Mouse (Mus musculus) heart, postnatal 10 days (tissue): Measurements from ENCODE around the gene Casc4. TPM values are rescaled to one million over a fixed set of nuclear protein-coding genes. Genes with fewer than 3 reads are reported as not detected.

Experiments
- DNase-seq, 2 experiments: peaks; one replicate each; pipeline ENCODE4 v3.0.0; 2021
- intact Hi-C: fragments of 180-260 bp; cut with DNase I; formaldehyde crosslinking; loops from one replicate; pipeline ENCODE4 v1.15.1; 2025
- total RNA-seq, 2 experiments: library from RNA; stranded (reverse); gene quantifications; 2 replicates each; pipeline ENCODE4 v1.2.3; 2021

Casc4 gene
- 10 to 100 TPM; 23.4 to 24.1 TPM for total RNA-seq

DNA sequence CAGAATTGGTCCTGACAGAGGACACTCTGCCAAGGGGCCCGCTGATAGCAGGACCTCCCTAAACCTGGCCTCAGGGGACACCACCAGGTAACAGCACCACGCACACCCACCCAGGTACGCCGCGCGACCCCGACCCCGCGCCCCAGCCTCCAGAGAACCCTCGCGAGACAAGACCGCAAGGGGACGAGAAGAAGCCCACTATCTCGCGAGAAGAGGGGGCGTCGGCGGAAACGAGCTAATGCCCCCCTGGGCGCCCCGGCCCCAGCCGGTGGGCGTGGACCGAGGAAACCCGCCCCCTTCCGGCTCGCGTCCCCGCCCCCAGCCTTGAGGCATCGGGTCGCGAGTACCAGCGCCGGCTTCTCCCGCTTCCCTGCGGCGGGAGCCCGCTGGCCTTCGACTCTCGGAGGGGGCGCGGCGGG lies at the start of gene Casc4:
Gene Casc4, plus strand, starts transcription at position 339 of the 419 bp plus-strand sequence.
- peak; percentile 92 to 93 for DNase-seq
- intact Hi-C loops = loop anchor here (5.0 kb wide), 1 partner anchor 91 kb away; the partner anchor contains the start of genes Ctdspl2 and Mageb3

DNA sequence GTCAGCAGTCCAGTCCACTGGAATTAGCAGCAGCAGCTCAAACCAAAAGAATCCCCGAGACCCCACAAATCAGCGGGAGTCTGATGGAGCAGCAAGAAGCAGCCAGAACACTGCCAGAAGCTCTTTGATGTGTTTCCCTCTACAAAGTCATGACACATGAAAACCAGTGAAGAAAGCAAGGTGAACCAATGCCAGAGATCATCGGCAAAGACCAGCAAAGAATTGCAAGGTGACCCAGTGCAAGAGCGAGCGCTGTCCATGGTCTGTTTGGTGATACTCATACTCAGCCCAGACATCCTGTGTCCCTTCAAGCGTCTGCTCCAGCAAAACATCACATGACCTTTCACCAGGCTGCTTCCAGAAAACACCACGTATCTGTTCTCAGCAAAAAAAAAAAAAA lies 45.0 kb upstream of the Casc4 start:
- no peak for DNase-seq
- intact Hi-C loops = no loop called here

DNA sequence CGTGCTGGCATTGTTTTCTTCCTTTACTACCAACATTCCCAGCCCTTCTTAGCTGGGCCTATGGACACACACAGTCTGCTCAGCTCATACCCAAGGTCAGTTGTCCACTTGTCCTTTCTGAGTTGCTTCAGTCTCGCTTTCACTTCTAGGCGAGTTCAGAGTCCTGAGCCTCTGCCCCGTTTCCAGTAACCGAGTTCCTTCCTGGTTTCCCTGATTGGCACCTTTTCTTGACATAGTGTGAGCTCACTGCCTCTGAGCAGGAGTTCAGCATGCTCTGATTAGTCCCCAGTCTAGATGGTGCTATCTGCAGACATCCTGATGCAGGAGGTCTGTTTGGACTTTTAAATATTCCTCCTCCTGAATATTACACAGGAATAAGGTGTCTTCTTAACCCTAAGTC lies 42.1 kb upstream of the Casc4 start:
- intact Hi-C loops = no loop called here
- DNase-seq = no peak

DNA sequence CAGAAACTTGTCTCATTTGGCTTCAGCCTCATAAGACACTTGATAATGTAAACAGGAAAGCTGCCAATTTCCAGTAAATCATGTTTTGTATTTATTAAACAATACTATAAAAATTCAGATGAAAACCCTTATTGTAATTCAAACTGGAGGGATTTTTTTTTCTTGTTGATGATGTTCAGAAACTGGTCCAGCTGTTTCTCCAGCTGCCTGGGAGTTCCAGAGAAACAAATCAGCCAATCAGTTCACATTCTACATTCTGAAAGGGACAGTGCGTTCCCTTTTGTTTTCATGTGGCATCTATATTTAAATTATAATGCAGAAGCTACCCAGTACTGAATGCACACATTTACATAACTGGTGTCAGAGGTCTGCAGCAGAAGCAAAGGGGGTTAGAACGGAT lies 40.6 kb upstream of the Casc4 start:
- intact Hi-C loops = no loop called here
- DNase-seq = no peak

DNA sequence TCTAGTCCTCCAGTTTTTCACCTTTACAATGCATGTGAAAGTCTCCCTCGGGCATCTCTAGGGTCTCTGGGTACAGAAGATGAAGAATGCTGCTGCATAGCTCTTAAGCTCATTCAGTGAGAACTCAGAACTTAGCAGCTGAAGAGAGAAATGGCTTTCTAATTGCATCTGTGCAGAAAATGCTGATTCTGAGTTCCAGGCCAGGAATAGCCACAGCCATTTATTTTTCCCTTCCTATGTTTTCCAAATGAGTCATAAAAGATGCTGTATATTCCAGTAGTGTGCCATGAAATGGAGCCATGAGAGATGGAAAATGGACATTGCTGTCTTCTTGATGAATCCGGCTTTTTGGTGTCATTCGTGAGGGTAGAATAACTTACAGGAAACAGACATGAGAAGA lies 38.4 kb upstream of the Casc4 start:
- DNase-seq = no peak
- intact Hi-C loops = no loop called here

DNA sequence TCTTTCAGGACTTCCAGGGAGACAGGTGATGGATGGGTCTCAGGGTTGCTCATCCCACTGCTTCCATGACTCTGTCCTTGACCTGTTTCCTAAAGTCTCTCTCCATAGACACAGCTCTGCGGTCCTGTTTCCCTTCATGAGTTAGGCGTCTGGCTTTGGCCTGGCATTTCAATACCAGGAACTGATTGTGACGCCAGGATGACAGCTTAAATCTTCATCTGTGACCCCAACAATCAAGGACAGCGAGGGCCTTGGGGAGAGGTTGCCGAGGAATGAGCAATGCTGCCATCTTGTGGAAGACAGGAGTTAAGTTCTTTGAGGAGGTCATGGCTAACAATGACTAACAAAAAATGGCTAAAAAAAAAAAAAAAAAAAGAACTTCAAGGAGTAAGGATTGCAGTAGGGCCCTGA lies 34.3 kb upstream of the Casc4 start:
- peak; percentile 64 to 79 for DNase-seq

DNA sequence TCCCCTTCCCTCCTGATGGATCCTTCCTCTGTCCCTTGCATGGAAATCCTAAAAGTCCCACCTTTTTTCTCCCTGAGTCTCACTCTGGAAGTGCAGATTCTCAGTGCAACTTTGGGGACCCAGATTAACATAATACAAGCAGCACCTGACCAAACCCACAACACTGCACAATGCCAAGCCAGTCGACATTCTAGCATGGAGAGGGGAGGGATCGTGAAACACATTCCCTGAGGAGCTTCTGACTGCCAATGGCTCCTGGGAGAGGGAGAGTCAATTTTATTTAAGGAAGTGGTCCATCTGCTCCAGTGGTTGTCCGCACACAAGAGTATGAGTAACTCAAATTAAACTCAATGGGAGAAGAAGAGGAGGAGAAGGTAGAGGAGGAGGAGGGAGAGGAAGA lies 31.8 kb upstream of the Casc4 start:
- intact Hi-C loops = loop anchor here (5.0 kb wide), 1 partner anchor 138 kb away; no protein-coding TSS in a partner anchor
- DNase-seq = peak in 1 of 2 experiments; percentile 2

More for the DNA sequence above, 34.3 kb upstream of the Casc4 start:
- intact Hi-C loops = loop anchor here (1.0 to 5.0 kb wide), 2 partner anchors 135 to 261 kb away; no protein-coding TSS in a partner anchor

DNA sequence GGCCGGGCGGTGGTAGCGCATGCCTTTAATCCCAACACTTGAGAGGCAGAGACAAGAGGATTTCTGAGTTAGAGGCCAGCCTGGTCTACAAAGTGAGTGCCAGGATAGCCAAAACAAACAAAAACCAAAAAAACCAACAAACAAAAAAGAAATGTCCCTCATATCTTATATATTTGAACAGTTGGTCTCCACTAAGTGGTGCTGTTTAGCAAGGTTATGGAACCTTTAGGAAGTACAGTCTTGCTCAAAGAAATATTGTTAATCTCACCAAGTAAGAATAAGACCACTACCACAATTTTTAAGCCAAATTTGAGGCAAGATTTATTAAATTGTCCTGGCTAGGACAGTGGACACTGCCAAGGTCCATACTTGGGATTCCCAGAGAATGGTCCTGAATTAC lies 25.3 kb upstream of the Casc4 start:
- peak in 1 of 2 experiments; percentile 3 for DNase-seq

DNA sequence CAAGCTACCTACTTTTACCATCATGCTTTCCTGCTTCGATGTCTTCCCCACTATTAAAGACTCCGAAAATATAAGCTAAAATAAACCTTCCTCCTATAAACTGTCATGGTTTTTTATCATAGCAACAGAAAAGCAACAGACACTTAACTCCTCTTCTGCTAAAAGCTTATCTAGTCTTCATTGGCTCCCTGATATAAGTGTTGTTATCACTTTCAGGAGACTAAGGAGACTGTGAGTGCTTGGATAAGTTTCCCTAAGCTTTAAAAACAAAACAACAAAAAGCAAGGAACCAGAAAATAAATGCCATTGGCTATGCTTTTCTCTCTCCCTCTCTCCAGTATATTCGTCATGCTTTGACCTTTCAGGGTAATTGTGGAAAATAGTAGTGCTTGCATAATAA lies 24.5 kb upstream of the Casc4 start:
- intact Hi-C loops = loop anchor here (5.0 kb wide), 1 partner anchor 155 kb away; no protein-coding TSS in a partner anchor
- DNase-seq = no peak

More for the DNA sequence above, 25.3 kb upstream of the Casc4 start:
- intact Hi-C loops = loop anchor here (5.0 kb wide), 1 partner anchor 156 kb away; no protein-coding TSS in a partner anchor

DNA sequence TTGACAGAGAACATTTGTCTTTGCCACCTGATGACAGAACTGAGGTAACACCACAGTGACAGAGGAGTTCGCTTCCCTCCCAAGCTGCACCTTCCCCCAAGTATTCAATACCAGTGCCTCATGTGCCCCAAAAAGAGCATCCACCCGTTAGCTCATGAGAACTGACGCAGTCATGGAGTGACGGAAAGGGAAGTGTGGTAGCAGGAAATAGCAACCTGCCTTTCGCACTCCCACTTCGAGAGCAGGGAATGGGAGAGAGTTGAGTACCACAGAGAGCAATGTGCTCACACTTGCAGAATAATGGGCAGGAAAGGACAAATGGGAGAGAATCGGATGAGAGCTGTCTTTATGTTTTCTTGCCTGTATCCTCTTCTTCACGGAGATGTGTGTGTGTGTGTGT lies 20.7 kb upstream of the Casc4 start:
- intact Hi-C loops = no loop called here

DNA sequence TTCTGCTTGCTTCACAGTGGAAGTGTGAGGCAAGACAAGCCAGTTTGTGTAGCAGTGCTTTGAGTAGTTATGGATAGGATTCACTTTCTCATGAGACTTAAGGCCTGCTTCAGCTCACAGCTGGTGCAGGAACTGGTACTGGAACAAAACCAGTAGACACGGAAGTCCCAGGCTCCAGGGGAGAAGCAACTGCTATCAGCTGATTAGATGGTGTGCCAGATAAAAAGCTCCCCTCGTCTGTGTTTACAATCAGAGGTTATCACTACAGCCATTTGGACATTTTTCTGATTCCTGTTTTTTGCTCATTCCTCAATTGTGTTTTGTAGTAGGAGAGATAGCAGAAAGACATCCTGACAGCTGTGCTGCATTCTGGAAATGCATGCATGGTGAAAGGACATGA lies 14.7 kb upstream of the Casc4 start:
- intact Hi-C loops = no loop called here
- DNase-seq = no peak

More for the DNA sequence above, 20.7 kb upstream of the Casc4 start:
- no peak for DNase-seq

DNA sequence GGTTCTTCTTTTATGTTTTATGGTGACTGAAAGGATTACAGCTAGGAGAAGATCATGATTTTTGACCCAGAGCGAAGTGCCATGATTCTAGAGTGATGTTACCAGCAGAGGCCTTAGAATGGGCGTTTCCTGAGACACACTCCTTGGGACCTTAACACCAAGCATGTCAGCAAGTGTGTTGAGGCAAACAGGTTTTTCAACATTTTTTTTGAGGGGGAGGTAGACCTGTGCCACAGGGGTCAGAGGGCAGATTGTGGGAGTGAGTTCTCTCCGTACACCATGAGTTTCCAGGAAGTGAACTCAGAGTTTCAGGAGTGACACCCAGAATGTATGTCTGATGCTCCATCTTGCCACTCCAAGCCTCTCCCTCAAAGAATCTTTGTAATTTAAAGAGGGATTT lies 12.8 kb upstream of the Casc4 start:
- DNase-seq = no peak
- intact Hi-C loops = no loop called here

DNA sequence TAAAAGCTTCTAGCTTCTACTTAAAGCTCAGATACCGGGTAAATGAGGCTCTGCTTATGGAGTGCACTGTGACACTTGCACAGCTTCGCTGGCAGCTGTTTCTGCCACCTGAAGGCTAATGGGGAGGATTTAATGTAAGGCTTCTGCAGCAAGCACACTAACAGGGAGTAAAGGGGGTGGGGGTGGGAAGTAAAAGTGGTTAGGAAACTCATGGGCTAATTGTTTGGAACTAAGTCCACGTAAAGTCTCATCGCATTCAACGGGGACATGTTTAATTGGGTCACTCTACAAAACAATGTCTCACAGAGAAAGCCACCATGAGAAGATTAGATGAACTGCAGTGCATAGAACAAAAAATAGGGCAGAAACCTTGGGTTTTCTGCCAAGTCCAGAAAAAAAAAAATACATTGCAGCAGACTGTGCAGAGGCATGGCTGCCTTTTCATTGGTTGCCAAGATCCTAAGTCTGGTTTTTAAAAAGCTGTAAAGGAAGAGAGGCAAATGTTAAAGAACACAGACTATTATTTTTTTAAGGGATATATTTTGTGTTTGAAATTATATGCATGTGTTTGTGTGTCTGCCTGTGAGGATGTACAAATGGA lies 7.3 kb upstream of the Casc4 start:
- DNase-seq = no peak
- intact Hi-C loops = no loop called here

DNA sequence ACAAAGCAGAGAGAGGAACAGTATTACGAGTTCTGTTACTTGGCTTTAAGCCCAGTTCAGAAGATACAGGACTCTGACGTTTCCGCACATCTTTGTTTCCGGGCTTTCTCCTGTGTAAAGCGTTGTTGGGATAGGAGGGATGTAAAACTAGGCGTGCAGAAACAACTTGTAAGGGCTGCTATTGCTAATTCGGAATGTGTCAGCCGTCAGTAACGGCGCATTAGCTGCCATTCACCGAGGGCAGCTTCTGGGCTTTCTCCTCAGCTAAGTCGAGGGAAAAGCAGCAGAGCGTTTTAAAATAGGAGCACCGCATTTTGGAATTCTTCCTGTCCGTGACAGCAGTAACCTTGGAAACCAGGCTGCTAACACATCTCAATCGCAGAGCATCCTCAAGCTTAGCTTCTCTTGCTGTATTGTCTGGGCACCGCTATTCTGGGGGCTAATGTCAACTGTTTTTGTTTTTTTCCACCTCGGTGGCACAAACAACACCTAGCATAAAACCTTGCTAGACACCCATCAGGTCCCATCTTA lies 634 bp upstream of the Casc4 start:
- intact Hi-C loops = loop anchor here (5.0 kb wide), 1 partner anchor 91 kb away; the partner anchor contains the start of genes Ctdspl2 and Mageb3
- peak in 1 of 2 experiments; percentile 26 for DNase-seq

DNA sequence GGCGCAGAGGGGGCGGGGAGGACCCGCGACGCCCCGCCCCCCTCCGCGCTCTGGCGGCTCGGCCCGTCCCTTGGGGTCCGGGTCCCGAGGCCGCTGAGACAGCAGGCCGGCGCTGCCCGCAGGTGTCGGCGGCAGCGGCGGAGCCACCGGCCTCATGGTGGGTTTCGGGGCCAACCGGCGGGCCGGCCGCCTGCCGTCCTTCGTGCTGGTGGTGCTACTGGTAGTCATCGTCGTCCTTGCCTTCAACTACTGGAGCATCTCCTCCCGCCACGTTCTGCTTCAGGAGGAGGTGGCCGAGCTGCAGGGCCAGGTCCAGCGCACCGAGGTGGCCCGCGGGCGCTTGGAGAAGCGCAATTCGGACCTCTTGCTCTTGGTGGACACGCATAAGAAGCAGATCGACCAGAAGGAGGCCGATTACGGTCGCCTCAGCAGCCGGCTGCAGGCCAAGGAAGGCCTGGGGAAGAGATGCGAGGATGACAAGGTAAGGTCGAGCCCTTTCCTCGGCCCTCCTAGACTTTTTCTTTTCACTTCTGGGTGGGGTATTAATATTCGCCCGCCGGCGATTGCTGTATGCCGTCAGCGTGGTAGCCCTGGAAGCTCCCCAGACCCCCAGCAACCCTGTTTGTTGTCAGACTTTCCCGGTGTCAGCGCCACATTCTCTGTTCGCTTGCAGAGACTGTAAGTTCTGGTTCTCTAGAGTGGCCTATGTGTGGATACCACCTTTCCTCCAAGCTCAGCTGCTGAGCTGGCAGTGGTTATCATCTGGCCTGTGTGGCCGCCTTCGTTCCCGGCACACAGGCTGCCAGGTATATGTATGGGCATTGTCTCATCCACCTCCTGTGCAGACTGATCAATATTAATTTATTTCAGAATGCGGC lies 520 bp downstream of the Casc4 start:
- intact Hi-C loops = loop anchor here (5.0 kb wide), 1 partner anchor 90 kb away; the partner anchor contains the start of genes Ctdspl2 and Mageb3
- DNase-seq = no peak

DNA sequence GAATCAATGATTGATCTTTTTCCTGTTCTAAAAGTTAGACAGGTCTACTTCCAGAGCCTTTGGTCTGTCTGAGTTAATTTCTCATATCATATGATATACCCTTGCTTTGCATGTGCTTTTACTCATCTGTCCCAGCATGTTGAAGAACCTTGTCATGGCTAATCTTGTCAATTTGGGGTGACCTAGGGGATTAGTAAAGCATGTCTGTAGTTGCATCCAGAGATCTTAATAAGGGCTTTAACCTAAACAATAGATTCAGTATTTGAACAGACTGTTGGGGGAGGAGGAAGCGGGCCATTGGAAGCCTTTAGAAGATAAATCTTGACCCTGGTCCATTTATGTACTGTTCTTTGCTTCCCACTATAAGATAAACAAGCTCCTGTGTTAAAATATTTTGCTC lies 12.7 kb downstream of the Casc4 start:
- intact Hi-C loops = no loop called here
- no peak for DNase-seq

DNA sequence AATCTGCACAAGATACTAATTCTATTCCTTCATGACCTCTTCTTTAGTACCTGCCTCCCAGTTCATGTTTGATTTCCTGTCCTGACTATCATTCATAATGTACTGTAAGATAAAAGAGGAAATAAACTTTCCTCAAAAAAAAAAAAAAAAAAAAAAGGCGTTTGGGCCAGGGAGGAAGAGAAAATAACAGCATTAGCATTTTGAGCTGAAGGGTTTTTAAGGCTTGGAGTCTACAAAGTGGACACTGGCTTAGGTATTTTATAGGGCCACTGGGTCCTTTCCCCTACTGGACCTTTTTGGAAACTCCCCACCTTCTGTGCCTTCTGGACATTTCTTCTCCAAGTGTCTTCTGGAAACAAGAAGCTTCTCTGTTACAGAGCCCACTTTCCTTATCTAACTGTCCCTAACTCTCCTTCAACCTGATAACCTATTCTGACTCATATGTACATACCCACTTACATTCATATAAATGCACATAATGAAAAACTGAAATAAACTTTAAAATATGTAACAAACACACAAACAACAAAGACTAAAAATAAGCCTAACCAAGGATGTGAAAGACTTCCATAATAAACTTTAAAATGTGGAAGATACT lies 18.8 kb downstream of the Casc4 start:
- intact Hi-C loops = no loop called here
- DNase-seq = no peak

DNA sequence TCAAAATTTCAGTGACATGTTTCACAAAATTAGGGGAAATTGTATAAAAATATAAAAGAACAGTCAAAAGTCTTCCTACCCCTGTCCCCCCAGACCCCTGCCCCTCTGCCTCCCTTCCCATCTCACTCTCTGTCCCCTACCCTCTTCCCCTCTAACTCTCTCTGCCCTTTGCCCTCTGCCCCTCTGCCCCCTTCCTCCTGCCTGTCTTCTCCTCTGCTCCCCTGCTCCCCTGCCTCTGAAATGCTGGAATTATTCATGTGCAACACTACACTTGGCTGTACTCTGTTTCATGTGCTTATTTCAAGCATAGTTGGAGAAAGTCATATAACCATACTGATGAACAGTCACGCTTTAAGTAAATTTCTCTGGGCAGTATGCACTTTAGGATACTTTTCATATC lies 19.6 kb downstream of the Casc4 start:
- intact Hi-C loops = no loop called here
- no peak for DNase-seq

DNA sequence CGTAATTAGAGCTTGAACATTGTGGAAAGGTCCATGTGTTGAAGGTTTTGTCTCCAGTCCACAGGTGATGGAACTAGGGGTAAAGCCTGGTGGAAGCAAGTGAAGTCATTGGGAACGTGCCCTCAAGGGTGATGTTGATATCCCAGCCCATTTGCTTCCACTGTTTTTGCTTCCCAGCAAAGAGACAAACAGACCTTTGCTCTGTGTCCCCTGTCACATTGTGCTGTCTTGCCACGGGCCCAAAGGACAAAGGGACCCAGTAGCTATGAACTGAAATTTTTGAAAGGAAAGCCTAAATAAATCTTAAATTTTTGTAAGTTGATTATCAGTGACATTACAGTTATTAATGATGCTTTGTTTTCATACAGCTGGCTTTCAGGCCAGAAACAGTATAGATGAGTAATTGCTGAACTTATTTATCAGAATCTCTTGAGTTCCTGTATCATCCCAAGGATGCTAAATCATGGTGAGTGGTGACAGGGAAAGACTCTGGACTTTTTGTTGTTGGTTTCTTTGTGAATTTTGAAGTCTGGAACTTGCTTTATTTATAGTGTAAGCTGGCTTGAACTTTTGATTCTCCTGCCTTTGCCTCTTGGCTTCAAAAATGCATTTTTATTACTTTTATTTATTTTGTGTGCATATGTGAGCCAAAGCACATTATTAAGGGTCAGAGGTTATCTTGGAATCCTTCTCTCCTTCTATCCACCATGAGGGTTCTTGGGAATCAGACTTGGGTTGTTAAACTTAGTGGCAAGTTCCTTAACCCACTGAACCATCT lies 22.1 kb downstream of the Casc4 start:
- intact Hi-C loops = no loop called here
- DNase-seq = no peak

DNA sequence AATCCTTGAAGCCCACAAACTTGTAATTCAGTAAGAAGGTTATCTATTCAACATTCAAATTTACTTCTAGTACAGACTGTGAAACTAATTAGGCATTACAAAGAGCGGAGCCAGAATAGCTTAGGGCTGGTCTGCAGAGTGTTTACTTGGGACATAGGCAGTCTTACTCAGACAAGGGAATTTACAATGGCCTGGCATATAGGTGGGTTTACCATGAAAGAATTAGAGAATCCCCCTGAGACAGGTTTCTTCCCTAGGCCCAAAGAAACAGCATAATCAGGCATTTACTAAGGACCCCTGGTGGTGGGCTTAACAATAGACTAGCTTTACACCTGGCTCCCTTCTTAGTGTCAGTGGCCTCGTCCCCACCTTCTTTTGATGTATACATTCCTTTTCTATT lies 28.5 kb downstream of the Casc4 start:
- DNase-seq = no peak
- intact Hi-C loops = no loop called here
